Mouse (Mus musculus) CD4-positive, CD25-positive, alpha-beta regulatory T cell, adult 4 months (primary cell): ENCODE data around the gene Myo3b. TPM values are rescaled to one million over a fixed set of nuclear protein-coding genes. Genes with fewer than 3 reads are reported as not detected.
"Not testable (repeated sequence)": the region's sequence is repeated elsewhere in the genome, so short reads cannot be mapped to it uniquely, and the experiment has no call there.

Experiments
- ATAC-seq: one replicate; pipeline ENCODE4 v1.8.0; 2017
- polyA plus RNA-seq, 2 experiments: library from polyadenylated mRNA; unstranded; fragments of 100-300 nt; shearing (Covaris generic); gene quantifications; one replicate each; pipeline ENCODE4 v1.2.1; 2017

The Myo3b gene
- polyA plus RNA-seq = 10 to 100 TPM; 13.7 to 14.7 TPM

DNA sequence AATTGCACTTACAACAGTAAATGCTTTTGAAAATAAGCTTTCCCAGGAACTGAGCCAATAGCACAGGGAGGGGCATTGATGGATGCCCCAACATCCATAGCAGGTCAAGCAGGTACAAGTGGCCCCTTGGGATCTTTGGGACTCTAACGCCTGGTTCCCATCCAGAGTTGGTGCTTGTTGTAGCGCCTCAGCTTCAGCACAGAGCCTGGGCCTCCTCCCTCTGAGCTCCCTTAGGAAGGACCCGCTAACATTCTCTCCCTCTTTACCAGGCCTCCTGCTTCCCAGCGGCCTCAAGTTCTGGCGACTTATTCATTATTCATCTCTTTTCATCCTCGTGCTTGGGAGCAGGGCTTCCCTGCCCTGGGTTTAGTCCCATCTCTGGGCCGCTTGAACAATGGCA lies at the start of gene Myo3b:
Myo3b (plus strand) TSS at position 375 of the 400 bp plus-strand sequence.
- ATAC-seq = no peak

DNA sequence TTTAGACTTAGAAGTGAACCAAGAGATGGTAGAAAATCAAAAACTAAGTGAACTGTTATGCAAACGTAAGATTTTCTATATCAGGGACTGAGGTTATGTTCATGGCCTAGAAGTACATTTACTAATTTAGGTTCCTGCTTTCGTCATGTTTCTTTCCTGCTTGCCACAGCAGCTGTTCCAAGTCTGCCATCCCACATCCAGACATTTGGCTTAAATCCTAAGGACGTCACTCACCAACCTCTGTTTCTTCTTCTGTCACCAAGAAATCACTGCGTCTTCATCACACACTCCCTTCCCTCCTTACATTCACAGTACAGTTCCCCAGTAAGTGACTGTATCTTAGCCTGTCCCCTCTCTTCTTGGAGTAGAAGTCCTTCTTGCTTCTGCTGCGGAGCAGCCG lies 49.7 kb upstream of the Myo3b start:
- no peak for ATAC-seq

DNA sequence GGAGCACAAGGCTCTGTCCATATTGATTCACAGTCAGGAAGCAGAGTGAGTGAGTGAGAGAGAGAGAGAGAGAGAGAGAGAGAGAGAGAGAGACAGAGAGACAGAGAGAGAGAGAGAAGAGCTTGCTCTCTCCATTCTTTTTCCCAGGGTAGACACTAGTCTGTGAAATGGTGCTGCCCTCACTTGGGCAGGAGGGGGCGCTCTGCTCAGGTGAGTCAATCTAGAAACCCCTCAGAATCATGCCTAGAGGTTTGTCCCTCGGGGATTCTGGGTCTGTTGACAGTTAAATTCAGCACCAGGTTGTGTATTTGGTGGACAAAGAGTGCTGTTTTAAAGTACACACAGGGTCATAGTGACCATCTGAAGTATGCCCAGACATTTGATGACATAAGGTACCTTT lies 48.3 kb upstream of the Myo3b start:
- ATAC-seq = no peak

DNA sequence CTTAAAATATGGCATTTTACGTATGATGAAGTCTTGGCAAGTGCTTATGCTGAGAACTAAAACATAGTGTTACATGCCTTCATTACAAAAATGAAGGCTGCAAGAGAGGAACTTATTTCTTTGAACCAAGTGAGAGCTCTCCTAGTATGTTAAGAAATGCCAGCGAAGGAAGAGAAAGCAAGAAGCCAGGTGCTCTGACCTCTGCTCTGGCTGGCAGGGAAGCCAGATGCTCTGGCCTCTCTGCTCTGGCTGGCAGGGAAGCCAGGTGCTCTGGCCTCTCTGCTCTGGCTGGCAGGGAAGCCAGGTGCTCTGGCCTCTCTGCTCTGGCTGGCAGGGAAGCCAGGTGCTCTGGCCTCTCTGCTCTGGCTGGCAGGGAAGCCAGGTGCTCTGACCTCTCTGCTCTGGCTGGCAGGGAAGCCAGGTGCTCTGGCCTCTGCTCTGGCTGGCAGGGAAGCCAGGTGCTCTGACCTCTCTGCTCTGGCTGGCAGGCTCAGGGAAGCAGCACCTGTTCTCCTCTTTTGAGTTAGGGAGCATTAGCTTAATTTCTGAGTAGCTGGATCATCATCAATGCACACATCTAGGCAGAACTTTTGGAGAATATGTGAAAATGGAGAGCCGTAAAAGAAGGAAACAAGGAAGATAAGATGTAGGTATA lies 44.7 kb upstream of the Myo3b start:
- not testable (repeated sequence) for ATAC-seq

DNA sequence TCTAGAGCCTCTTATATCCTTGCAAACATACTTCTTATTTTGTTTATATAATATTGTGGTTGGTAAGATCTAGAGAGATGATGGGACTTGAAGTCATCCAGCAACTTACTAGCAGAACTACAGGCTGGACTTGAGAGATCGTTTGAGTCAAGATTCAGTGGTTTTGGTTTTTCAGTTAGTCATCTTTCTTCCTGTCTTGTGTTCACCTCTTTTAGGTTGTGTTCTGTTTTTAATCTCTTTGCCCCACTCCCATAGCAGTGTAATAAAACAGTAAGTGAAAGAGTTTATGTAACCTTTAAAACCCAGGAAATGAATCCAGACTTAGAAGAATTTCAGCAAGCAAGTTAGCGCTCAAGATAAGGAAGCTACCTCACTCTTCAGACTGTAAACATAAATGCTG lies 44.1 kb upstream of the Myo3b start:
- peak; percentile 80 for ATAC-seq

DNA sequence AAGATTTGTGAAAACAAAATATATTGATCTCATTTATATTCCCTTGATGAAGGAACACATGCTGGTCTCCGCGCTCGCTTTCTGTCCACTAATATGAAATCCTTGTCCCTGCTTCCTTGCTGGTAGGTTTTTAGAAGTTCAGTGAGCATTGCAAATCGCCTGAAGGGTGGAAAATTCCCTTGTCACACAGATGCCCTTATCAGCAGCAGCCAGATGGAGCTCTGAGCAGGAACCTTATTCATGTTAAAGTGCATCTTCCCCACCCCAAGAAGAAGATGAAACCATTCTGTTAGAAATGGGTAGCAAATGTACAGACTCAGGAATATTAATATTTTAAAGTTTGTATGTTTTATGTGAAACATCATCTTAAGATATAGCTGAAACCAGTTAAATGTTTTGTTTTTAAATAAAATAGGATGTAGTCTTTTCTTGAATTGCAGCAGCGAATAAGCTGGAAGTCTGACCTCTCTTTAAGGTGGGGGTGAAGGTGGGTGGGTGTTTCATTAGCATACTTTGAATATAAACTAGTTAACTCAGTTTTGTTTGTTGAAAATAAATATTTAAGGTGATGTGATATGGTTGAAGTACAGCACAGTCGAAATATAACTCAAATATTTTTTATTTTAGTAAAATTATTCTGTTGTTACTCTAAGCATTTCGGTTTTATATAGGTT lies 39.7 kb upstream of the Myo3b start:
- ATAC-seq = no peak

DNA sequence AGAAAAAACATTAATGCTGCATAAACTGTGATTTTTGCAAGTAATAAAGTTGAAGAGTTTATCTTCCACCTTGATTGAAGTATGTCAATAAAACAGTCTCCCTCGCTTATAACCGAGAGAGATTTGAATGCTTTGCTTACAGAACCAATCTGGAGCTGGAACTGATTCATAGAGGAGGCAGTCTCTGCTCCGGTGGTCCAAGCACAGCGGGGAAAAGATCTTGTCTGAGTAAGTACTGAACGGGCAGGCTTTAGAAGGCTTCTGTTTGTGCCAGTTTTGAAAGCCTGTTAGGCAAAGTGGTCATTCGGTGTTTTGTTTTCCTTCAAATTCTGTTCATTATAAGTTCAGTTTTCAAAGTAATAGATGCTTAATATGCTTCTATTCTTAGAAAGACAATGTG lies 38.6 kb upstream of the Myo3b start:
- no peak for ATAC-seq

DNA sequence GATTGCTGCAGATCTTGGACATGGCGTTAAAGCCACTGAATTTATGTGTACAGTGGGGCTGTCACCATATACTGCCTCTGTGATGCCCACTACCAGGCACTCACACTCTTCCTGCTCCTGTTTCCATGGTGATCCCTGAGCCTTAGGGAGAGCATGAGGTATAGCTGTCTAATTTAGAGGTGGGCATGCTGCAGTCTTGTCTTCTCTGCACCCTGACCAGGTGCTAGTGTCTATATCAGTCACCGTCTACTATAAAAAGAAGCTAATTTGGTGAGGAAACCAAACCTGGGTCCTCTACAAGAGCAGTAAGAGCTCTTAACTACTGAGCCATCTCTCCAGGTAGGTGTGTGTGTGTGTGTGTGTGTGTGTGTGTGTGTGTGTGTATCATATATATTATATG lies 32.4 kb upstream of the Myo3b start:
- no peak for ATAC-seq

DNA sequence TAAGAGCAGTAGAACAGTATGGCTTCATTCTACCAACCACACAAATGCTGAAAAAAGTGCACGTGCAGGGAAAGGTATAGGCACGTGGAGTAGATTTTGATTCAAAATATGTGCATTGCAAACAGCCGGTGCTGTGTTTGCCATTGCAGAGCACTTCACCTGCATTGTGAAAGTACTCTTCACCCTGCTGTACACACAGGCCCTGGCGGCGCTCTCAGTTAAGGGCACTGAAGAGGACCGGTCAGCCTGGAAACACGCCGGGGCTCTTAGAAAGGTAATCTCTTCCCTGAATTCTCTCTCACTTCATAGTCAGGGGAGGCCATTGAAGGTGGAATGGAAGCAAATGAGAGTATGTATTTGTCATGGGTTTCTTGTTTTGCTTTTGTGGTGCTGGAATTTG lies 26.0 kb upstream of the Myo3b start:
- ATAC-seq = no peak

DNA sequence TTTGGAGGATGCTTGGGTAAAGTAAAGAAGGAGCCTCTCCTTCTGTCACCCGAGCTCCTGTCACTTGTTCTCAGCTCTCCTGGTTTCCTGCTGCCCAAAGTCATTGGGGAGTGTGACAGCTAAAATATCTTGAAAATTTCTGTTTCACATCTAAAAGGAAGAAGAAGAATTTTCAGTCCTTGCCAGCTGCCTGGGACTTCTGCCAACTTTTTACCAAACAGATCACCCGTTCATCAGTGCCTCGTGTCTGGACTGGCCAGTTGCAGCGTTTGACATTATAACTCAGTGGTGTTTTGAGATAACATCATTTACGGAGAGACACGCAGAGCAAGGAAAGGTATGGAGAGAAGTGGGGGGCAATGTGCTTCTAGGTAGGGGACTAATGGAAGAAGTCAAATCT lies 20.7 kb upstream of the Myo3b start:
- no peak for ATAC-seq

DNA sequence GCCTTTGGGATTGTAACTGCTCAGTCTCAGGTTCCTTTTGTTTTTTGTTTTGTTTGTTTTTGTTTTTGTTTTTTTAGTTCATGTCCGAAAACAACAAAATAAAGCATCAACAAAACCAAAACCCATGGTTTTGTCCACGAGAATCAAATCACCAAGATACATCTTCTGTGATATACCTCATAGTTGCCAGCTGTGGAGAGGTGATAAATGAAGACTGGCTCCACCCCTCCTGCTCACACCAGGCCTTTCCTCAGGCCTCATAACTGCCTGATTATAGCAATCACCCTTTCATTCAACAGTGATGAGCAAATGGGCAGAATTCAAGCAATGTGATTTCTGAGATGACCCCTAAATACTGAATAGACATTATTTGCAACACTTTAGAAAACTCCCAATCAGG lies 14.5 kb upstream of the Myo3b start:
- no peak for ATAC-seq

DNA sequence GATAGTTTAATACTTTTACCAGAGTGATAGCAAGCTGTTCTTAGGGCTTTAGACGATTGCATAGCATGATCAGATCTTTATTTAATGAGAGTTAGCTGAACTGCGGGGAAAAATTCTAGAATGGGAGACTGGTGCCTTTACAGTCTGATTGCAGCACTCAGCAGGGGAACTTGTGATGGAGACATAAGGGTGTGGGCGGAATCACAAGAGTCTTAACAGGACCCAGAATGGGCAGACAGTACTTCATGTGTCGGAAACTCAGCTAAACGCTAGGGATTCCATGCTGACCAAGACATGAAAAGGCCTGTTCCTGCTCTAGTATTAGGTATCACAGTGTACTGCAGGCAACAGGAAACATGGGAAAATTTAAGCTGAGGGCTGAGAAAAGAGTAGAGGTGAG lies 13.2 kb upstream of the Myo3b start:
- no peak for ATAC-seq

DNA sequence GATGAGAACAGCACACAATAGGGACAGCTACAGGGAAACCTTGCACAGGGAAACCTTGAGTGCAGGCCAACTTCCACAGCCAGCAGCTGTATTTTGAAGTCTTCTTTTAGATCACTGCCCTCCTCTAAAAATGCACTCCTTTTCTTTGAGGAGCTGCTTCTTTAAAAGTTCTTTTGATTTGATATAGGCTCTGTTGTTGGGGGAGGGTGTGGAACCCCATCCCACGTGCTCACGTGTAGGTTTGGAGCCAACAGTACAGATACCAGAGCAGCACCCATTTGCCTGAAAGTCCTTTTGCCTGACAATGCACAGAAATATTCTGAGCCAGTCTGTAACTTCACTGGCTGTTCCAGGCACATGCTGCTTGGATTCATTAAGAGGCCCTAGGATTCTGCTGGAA lies 7.5 kb upstream of the Myo3b start:
- ATAC-seq = no peak

DNA sequence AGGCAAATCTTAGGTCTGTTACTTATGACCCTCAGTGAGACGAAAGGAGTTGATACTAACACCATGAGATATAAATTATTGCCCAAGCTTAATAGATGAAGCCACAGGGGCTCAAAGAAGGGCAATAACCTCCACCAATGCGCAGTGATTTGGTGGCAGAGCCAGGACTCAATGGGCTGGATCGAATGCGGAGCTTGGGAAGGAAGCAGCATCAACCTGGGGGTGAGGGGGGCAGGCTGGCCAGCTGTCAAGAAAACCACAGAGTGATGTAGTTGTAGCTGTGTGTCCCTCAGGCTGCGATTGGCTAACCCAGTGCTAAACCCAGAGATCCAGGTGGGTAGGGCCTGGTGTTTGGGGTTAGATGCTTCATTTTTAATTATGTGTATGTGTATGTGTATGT lies 4.0 kb upstream of the Myo3b start:
- ATAC-seq = no peak

DNA sequence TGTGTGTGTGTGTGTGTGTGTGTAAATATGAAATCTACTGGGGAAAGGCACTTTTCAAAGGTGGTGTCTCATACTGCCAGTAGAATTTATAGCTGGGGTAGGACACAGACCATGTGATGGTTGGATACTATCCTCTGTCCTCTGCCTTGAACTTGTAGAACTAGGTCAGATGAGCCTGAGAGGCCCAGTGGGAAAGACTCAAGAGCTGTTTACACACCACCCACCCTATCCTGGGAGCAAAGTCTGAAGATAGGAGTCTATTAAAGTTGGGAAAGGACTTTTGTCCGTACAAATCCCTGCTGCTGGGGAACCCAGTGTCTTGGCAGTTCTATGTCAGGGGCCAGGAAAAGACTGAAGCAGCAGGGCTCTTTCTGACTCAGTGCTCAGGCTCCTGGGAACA lies 3.6 kb upstream of the Myo3b start:
- ATAC-seq = no peak

DNA sequence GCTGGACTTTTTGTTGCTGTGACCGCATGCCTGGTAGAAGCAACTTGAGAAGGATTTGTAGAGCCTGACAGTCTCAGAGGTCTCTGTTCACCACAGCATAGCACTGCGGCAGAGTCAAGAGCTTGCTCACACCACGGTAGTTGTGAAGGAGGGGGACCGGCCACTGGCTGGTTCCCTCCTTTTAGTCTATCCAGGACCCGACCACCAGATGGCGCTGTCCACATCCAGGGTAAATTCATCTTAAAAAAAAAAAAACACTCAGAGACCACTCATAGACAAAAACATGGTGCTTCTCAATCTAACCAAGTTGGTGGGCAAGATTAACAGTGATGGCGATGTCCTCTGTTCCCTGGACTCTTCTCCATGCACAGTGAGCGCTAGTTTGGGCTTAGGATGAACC lies 1.7 kb upstream of the Myo3b start:
- peak; percentile 58 for ATAC-seq

DNA sequence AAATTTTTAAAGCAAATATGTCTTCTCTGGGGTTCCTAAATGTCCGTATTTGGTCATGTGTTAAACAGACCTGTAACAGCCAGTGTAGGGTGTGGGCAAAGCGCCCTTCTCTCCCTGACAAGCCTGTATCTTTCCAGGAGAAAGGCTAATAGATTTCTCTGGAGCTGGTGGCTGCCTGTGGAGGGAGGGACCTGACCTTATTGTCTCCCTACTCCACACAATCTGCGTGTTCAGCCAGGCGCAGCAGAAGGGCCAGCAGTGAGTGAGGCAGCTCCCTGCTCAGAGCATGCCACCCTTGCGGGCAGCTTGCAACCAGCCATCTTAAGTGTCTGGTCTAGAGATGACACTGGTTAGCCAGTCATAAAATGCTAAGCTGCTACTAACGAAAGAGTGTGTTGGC lies 5.5 kb downstream of the Myo3b start:
- no peak for ATAC-seq

DNA sequence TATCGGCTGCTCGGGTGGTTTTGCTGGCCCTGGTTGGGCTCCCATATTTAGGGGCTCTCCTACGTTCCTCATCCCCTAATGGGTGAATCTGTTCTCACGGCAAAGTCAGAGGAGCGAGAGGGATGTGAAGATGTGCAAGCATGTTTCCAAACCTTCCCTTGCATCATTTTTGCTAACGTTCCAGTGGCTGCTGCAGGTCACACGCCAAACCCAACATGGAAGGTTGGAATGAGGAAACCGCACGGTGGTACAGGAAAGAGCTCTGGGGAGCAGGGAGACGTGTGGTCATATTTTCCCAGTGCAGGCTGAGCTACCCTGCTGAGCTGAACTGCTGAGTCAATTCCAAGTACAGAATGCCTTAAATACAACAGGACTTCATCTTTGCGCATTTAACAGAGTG lies 8.9 kb downstream of the Myo3b start:
- no peak for ATAC-seq

DNA sequence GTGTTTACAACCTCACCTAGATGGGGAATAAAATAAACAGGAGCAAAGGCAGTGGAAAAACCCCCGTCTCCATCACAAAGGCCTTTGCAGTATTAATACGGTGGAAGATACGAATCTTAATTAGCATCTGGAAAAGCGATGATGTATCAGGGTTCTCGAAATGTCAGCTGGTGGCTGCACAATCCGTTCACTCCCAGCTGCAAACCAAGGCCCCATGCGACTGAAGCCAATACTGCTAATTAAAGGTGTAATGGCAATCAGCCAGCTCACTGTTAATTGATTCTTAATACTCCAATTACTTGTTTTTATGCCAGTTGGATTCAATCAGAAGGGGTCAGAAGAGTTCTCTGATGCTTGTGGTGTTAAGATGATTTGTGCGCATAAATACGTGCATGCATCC lies 14.9 kb downstream of the Myo3b start:
- no peak for ATAC-seq

DNA sequence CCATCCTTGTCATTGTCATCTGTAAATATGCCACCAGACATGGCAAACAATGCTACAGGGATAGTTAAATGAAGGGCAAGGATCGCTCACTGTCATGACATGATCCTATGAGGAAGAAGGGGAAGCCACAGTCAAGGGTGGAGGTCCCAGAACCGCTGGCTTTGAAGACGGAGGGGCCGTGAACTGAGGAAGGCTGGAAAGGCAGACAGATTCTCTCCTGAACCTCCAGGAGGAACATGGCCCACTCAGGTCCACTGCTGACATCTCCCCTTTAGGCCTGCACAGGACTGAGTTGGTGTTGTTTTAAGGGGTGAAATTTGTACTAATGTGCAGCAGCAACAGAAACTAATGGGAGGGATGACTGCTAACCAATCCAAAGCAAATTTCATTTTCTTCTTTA lies 19.3 kb downstream of the Myo3b start:
- ATAC-seq = no peak

DNA sequence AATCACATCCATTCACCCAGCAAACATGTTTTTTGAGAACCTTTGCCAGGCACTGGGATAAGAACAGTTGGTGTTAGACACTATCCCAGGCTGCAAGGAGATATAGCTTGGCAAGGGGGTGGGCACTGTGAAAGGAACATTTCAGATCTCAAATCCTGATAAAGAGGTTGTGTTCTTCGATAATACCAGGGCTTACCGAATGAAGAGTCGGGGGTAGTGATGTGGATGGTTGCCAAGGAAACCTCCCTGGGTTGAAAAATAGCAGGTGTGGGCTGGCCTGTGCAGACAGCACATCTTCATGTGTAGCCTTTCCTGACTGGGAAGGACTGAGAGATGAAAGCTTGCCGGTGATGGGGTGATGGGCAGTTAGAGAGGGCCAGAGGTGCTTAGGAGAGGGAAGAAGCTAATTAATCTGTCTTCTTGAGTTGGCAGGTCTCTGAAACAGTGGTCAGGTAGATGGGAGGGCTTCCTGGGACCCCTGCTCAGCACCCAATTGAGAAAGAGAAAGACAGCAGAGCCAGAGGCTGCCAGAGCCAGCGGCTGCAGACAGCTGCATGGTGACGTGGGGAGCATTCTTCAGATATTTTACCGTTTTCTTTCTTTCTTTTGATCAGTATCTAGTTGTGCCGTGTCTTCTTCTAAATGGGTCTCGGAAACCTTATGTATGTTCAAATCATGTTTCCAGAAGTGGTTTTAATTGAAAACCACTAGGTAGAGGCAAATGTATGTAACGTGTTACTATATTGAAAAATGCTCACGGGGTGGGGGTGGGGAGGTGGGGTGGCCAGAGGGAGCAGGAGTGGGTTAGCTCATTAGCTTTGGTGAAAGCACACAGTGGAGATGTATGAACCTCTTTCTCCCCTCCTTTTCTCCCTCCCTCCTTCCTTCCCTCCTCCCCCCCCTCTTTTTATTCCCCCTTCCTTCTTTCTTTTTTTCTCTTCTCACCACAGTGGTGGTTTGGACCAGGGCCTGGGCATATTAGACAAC lies 21.7 kb downstream of the Myo3b start:
- ATAC-seq = no peak

DNA sequence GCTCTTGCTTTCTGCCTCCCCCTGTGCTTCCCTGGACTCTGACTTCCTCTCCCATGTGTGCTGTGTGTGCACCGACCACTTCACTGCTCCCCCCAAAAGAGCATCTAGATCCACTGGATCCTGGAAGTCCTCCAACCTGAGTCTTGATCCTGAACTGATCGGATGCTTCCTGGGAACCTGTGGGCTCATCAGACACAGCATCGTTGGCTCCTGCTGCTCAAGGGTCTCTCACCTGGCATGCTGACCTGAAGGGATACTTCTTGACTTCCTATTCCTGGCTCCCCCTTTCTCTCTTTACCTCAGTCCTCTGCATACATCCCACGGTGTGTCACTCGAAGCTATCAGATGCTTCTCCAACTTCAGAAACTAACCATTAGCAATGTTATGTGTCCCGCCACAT lies 26.2 kb downstream of the Myo3b start:
- no peak for ATAC-seq

DNA sequence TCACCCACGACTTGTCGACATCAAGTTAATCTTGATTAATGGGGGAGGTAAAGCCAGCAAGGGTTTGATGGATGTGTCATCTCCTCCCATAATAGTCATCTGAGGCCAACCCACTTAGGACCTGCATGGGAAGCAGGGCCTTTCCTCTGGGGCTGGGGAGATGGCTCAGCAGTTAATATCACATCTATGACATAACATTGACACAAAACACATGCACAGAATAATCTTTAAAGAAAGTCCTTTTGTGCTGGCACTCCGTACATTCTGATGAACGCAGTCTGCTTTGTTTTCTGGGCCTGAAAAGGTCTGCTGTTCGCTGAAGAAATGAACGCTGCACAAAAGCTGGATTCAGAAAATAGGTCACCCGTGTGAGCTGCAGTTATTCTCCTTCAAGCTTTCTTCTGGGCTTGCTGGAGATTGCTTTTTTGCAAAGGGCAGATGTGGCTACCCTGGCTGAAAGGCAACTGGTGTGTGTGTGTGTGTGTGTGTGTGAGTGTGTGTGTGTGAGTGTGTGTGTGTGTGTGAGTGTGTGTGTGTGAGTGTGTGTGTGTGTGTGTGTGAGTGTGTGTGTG lies 26.9 kb downstream of the Myo3b start:
- ATAC-seq = no peak
